Mouse (Mus musculus): ENCODE data around the gene Slc6a16. TPM values are rescaled to one million over a fixed set of nuclear protein-coding genes. Genes with fewer than 3 reads are reported as not detected.

Slc6a16 gene
- polyA plus RNA-seq, 1 experiment from 2014 or later = 0.09 TPM

Other genes with a start within 250 kb of the Slc6a16 start
- gene Irf3, start 243.4 kb upstream of the Slc6a16 start, polyA plus RNA-seq (2014; fragmentation: Nextera tagmentation; extraction: Ambion mirVana) = 52.7 and 60.6 TPM in 2 replicates
- 20.0 and 23.4 TPM in 2 replicates for gene Bcl2l12, start 242.4 kb upstream of the Slc6a16 start, polyA plus RNA-seq (2014; fragmentation: Nextera tagmentation; extraction: Ambion mirVana)
- 40.5 and 47.8 TPM in 2 replicates for gene Scaf1, start 224.7 kb upstream of the Slc6a16 start, polyA plus RNA-seq (2014; fragmentation: Nextera tagmentation; extraction: Ambion mirVana)
- 11.4 and 14.7 TPM in 2 replicates for gene Rras, start 223.1 kb upstream of the Slc6a16 start, polyA plus RNA-seq (2014; fragmentation: Nextera tagmentation; extraction: Ambion mirVana)
- 13.6 and 16.0 TPM in 2 replicates for gene Prr12, start 188.2 kb upstream of the Slc6a16 start, polyA plus RNA-seq (2014; fragmentation: Nextera tagmentation; extraction: Ambion mirVana)
- 70.4 and 71.8 TPM in 2 replicates for gene Nosip, start 178.7 kb upstream of the Slc6a16 start, polyA plus RNA-seq (2014; fragmentation: Nextera tagmentation; extraction: Ambion mirVana)
- gene Prrg2, start 178.4 kb upstream of the Slc6a16 start, polyA plus RNA-seq (2014; fragmentation: Nextera tagmentation; extraction: Ambion mirVana) = 12.0 and 13.4 TPM in 2 replicates
- gene Rcn3, start 148.9 kb upstream of the Slc6a16 start, polyA plus RNA-seq (2014; fragmentation: Nextera tagmentation; extraction: Ambion mirVana) = 67.4 and 73.9 TPM in 2 replicates
- gene Fcgrt, start 137.2 kb upstream of the Slc6a16 start, polyA plus RNA-seq (2014; fragmentation: Nextera tagmentation; extraction: Ambion mirVana) = 20.3 and 26.9 TPM in 2 replicates
- 981 and 1,280 TPM in 2 replicates for gene Rps11, start 116.6 kb upstream of the Slc6a16 start, polyA plus RNA-seq (2014; fragmentation: Nextera tagmentation; extraction: Ambion mirVana)
- gene Rpl13a, start 112.3 kb upstream of the Slc6a16 start, polyA plus RNA-seq (2014; fragmentation: Nextera tagmentation; extraction: Ambion mirVana) = 1,037 and 1,253 TPM in 2 replicates
- 0.22 and 0.88 TPM in 2 replicates for gene Gm45713, start 104.9 kb upstream of the Slc6a16 start, polyA plus RNA-seq (2014; fragmentation: Nextera tagmentation; extraction: Ambion mirVana)
- 0.61 and 1.3 TPM in 2 replicates for gene Flt3l, start 104.7 kb upstream of the Slc6a16 start, polyA plus RNA-seq (2014; fragmentation: Nextera tagmentation; extraction: Ambion mirVana)
- gene Pih1d1, start 86.8 kb upstream of the Slc6a16 start, polyA plus RNA-seq (2014; fragmentation: Nextera tagmentation; extraction: Ambion mirVana) = 101 and 108 TPM in 2 replicates
- gene Aldh16a1, start 86.5 kb upstream of the Slc6a16 start, polyA plus RNA-seq (2014; fragmentation: Nextera tagmentation; extraction: Ambion mirVana) = 24.4 and 26.8 TPM in 2 replicates
- gene Slc17a7, start 77.1 kb upstream of the Slc6a16 start, polyA plus RNA-seq (2014; fragmentation: Nextera tagmentation; extraction: Ambion mirVana) = 14.6 and 15.9 TPM in 2 replicates
- gene Gfy, start 61.5 kb upstream of the Slc6a16 start, polyA plus RNA-seq (2014; fragmentation: Nextera tagmentation; extraction: Ambion mirVana) = not detected in 2 replicates
- not detected in 2 replicates for gene Pth2, start 60.1 kb upstream of the Slc6a16 start, polyA plus RNA-seq (2014; fragmentation: Nextera tagmentation; extraction: Ambion mirVana)
- gene Ccdc155, start 36.2 kb upstream of the Slc6a16 start, polyA plus RNA-seq (2014; fragmentation: Nextera tagmentation; extraction: Ambion mirVana) = 0.43 and 0.52 TPM in 2 replicates
- gene Dkkl1, start 28.9 kb upstream of the Slc6a16 start, polyA plus RNA-seq (2014; fragmentation: Nextera tagmentation; extraction: Ambion mirVana) = 0.91 and 1.7 TPM in 2 replicates
- 81.7 and 95.7 TPM in 2 replicates for gene Tead2, start 25.3 kb upstream of the Slc6a16 start, polyA plus RNA-seq (2014; fragmentation: Nextera tagmentation; extraction: Ambion mirVana)
- gene Cd37, start 2.0 kb upstream of the Slc6a16 start, polyA plus RNA-seq (2014; fragmentation: Nextera tagmentation; extraction: Ambion mirVana) = 0.99 and 1.4 TPM in 2 replicates
- not detected in 2 replicates for gene Slc6a21, start 36.4 kb downstream of the Slc6a16 start, polyA plus RNA-seq (2014; fragmentation: Nextera tagmentation; extraction: Ambion mirVana)
- 6.5 and 9.8 TPM in 2 replicates for gene Trpm4, start 92.7 kb downstream of the Slc6a16 start, polyA plus RNA-seq (2014; fragmentation: Nextera tagmentation; extraction: Ambion mirVana)
- gene Hrc, start 94.2 kb downstream of the Slc6a16 start, polyA plus RNA-seq (2014; fragmentation: Nextera tagmentation; extraction: Ambion mirVana) = 0.06 TPM in 1 of 2 replicates, not detected in the other
- gene Ppfia3, start 125.9 kb downstream of the Slc6a16 start, polyA plus RNA-seq (2014; fragmentation: Nextera tagmentation; extraction: Ambion mirVana) = 10.7 and 17.3 TPM in 2 replicates
- gene Lin7b, start 129.5 kb downstream of the Slc6a16 start, polyA plus RNA-seq (2014; fragmentation: Nextera tagmentation; extraction: Ambion mirVana) = 6.2 and 11.0 TPM in 2 replicates
- gene Snrnp70, start 154.7 kb downstream of the Slc6a16 start, polyA plus RNA-seq (2014; fragmentation: Nextera tagmentation; extraction: Ambion mirVana) = 95.7 and 99.4 TPM in 2 replicates
- not detected in 2 replicates for gene Kcna7, start 164.6 kb downstream of the Slc6a16 start, polyA plus RNA-seq (2014; fragmentation: Nextera tagmentation; extraction: Ambion mirVana)
- 0.22 TPM in 1 of 2 replicates, not detected in the other for gene Ntf5, start 172.6 kb downstream of the Slc6a16 start, polyA plus RNA-seq (2014; fragmentation: Nextera tagmentation; extraction: Ambion mirVana)
- gene Lhb, start 179.7 kb downstream of the Slc6a16 start, polyA plus RNA-seq (2014; fragmentation: Nextera tagmentation; extraction: Ambion mirVana) = 0.46 TPM in 1 of 2 replicates, not detected in the other
- 13.4 and 15.5 TPM in 2 replicates for gene Gys1, start 193.8 kb downstream of the Slc6a16 start, polyA plus RNA-seq (2014; fragmentation: Nextera tagmentation; extraction: Ambion mirVana)
- 144 and 153 TPM in 2 replicates for gene Ruvbl2, start 197.0 kb downstream of the Slc6a16 start, polyA plus RNA-seq (2014; fragmentation: Nextera tagmentation; extraction: Ambion mirVana)
- 6,238 and 6,800 TPM in 2 replicates for gene Ftl1, start 218.8 kb downstream of the Slc6a16 start, polyA plus RNA-seq (2014; fragmentation: Nextera tagmentation; extraction: Ambion mirVana)
- 163 and 168 TPM in 2 replicates for gene Bax, start 225.8 kb downstream of the Slc6a16 start, polyA plus RNA-seq (2014; fragmentation: Nextera tagmentation; extraction: Ambion mirVana)
- gene Tulp2, start 240.8 kb downstream of the Slc6a16 start, polyA plus RNA-seq (2014; fragmentation: Nextera tagmentation; extraction: Ambion mirVana) = 0.15 TPM in 1 of 2 replicates, not detected in the other
- gene Gm45808, start 245.7 kb downstream of the Slc6a16 start, polyA plus RNA-seq (2014; fragmentation: Nextera tagmentation; extraction: Ambion mirVana) = not detected in 2 replicates
- gene Dhdh, start 247.7 kb downstream of the Slc6a16 start, polyA plus RNA-seq (2014; fragmentation: Nextera tagmentation; extraction: Ambion mirVana) = 1.4 and 1.6 TPM in 2 replicates